Mouse (Mus musculus): ENCODE data around the gene Mepe. TPM values are rescaled to one million over a fixed set of nuclear protein-coding genes. Genes with fewer than 3 reads are reported as not detected.
A peak's percentile ranks its signal among the peaks of the same experiment; 100 is the strongest.

The Mepe gene
- polyA plus RNA-seq, 1 experiment from 2014 or later: not detected

DNA sequence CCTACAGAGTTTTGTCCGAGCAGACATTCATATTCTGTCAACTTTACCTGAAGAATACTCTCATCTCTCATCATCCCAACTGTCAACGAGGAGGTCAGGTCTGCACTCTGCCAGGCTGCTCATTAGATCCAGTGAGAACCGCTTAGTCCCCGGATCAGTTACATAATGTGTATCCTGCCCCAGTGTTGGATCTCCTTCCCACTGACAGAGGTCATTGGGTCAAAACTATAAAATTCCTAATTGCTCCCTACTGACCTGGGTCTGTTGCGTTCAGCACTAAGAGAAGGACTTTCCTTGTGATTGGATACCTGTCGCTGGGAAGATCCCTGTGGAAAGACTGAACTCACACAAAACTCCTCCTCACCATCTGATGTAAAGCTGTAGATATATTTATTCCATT, 34.1 kb downstream of the Mepe start:
- H3K4me1 ChIP-seq (replicated peaks; ENCODE audit: insufficient read depth, low read length): 0 out of 2 replicates have a peak, but pooled peaks cover 4% of the 10 kb centered on the region
- no peaks in the 10 kb centered on the region for H3K27me3 ChIP-seq (ENCODE audit: insufficient read depth, low read length)
- H3K9ac ChIP-seq (ENCODE audit: low read depth, low read length): no peak overlapping the region
- DNase-seq (ENCODE audit: low spot score) (no peak), ATAC-seq (replicated peaks; ENCODE audit: low FRiP score, low read depth) (no peak)
- 0 out of 2 replicates have a peak overlapping the region, but pooled peaks have one; percentile 18 for H3K4me2 ChIP-seq (ENCODE audit: low read length)
- H3K4me3 ChIP-seq (replicated peaks; ENCODE audit: low read depth, low read length): no peak overlapping the region
- H3K9me3 ChIP-seq (replicated peaks; ENCODE audit: low read length): no peaks in the 10 kb centered on the region
- H3K36me3 ChIP-seq (ENCODE audit: insufficient read depth, low read length): no peaks in the 10 kb centered on the region
- H3K27ac ChIP-seq: no peak overlapping the region
- TF ChIP-seq CTCF (IDR thresholded peaks at IDR 0.05; ENCODE audit: low read depth): no peak
- WGBS: 18% methylated on average over 6 of the region's 6 CpGs

DNA sequence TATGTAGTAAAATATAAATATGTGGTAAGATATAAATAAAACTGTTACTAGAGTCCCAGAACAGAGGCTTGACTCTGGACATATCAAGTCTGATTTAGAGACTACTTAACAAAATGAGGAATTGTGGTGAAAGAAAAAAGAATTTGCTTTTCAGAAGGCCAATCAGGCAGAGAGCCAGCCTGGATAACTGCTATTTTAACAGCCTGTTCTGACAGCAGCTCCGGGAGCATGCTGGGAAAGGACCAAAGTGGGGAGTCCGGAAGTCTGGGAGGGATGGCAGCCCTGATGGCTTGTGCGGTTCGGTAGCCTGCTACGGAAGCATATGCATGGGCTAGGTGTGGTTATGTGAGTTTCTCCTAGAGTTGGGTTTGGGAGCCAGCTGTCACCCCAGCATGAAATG, 45.5 kb downstream of the Mepe start:
- no peak for TF ChIP-seq CTCF (IDR thresholded peaks at IDR 0.05; ENCODE audit: low read depth)
- ATAC-seq (replicated peaks; ENCODE audit: low FRiP score, low read depth): no peak
- Histone ChIP-seq H3K4me1 (replicated peaks; ENCODE audit: insufficient read depth, low read length) (0 out of 2 replicates have a peak, but pooled peaks cover 7% of the 10 kb centered on the region), H3K4me2 (ENCODE audit: low read length) (no peak overlapping the region), H3K27ac (no peak overlapping the region), H3K9me3 (replicated peaks; ENCODE audit: low read length) (no peaks in the 10 kb centered on the region), H3K27me3 (ENCODE audit: insufficient read depth, low read length) (no peaks in the 10 kb centered on the region), H3K9ac (ENCODE audit: low read depth, low read length) (no peak overlapping the region), H3K36me3 (ENCODE audit: insufficient read depth, low read length) (no peaks in the 10 kb centered on the region), H3K4me3 (replicated peaks; ENCODE audit: low read depth, low read length) (no peak overlapping the region)
- WGBS: 68% methylated on average over 5 of the region's 5 CpGs
- DNase-seq (ENCODE audit: low spot score): peak; percentile 51

DNA sequence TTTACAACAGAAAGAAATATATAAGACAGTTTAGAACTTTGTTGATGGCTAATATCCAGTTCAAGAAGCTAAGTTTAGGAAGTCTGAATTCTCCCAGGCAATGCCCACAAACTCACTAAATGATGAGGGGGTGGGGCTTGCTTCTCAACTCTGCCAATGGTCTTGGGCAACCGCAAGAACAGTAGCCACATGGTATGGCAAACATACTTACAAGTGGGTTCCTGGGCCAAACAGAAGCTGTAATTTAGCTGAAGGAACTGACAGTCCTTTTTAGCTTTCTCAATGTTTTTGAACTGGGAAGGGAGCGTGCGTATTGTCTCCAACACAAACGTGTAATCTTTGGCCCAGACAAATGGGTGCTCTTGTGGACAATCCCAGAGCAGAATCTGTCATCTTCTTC, 46.2 kb downstream of the Mepe start:
- Histone ChIP-seq H3K36me3 (ENCODE audit: insufficient read depth, low read length) (no peaks in the 10 kb centered on the region), H3K9ac (ENCODE audit: low read depth, low read length) (no peak overlapping the region), H3K4me3 (replicated peaks; ENCODE audit: low read depth, low read length) (no peak overlapping the region), H3K9me3 (replicated peaks; ENCODE audit: low read length) (no peaks in the 10 kb centered on the region), H3K27ac (no peak overlapping the region), H3K4me2 (ENCODE audit: low read length) (no peak overlapping the region), H3K27me3 (ENCODE audit: insufficient read depth, low read length) (no peaks in the 10 kb centered on the region), H3K4me1 (replicated peaks; ENCODE audit: insufficient read depth, low read length) (0 out of 2 replicates have a peak, but pooled peaks cover 7% of the 10 kb centered on the region)
- no peak for TF ChIP-seq CTCF (IDR thresholded peaks at IDR 0.05; ENCODE audit: low read depth)
- DNase-seq (ENCODE audit: low spot score): no peak
- WGBS: 91% methylated on average over 4 of the region's 4 CpGs
- no peak for ATAC-seq (replicated peaks; ENCODE audit: low FRiP score, low read depth)

DNA sequence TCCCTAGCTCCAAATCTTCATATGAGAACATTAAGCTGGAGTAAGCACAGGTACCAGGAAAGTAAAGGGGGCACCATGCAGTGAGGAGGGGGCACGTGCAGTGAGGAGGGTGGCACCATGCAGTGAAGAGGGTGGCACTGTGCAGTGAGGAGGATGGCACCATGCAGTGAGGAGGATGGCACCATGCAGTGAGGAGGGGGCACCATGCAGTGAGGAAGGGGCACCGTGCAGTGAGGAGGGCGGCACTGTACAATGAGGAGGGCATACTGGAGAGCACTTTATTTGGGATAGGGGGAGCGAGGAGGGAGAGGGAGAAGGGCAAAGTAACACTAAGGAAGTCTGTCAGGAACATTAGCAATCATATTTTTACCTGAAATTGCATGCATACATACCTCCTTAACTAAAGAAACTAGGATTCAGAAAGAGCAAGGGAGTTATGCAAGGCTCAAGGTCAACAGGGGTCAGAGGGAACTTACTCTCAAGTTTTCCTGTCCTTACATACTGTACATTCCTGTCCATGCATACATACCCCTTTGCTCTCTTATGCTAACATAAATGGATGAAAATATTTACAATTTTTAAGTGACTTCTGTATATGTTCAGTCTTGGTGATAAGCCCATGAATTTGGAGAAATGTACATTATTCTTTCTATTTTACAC, 48.6 kb downstream of the Mepe start:
- Histone ChIP-seq H3K4me3 (replicated peaks; ENCODE audit: low read depth, low read length) (no peak overlapping the region), H3K27me3 (ENCODE audit: insufficient read depth, low read length) (no peaks in the 10 kb centered on the region), H3K9ac (ENCODE audit: low read depth, low read length) (no peak overlapping the region), H3K36me3 (ENCODE audit: insufficient read depth, low read length) (no peaks in the 10 kb centered on the region), H3K4me2 (ENCODE audit: low read length) (no peak overlapping the region), H3K4me1 (replicated peaks; ENCODE audit: insufficient read depth, low read length) (0 out of 2 replicates have a peak, but pooled peaks cover 7% of the 10 kb centered on the region), H3K27ac (no peak overlapping the region), H3K9me3 (replicated peaks; ENCODE audit: low read length) (no peaks in the 10 kb centered on the region)
- 73% methylated on average over 4 of the region's 4 CpGs for WGBS
- ATAC-seq (replicated peaks; ENCODE audit: low FRiP score, low read depth) (0 out of 2 replicates have a peak, but pooled peaks have one; percentile 33), DNase-seq (ENCODE audit: low spot score) (peak; percentile 28)
- no peak for TF ChIP-seq CTCF (IDR thresholded peaks at IDR 0.05; ENCODE audit: low read depth)

DNA sequence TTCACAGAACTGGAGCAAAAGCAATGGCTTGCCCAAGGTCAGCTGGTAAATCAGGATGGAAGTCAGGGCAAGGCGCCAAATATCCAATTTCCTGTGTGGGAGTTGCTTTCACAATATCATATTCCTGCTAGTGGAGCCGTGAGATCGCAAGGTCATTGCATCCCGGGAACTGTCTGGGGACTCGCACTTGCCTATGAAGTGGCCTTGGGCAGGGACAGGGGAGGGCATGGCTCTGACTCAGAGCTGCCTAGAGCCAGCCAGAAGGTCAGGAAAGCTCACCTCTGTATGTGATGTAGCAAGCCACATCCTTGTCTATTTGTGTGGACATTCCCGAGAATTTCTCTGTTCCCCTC, 49.2 kb downstream of the Mepe start:
- TF ChIP-seq CTCF (IDR thresholded peaks at IDR 0.05; ENCODE audit: low read depth): no peak
- Histone ChIP-seq H3K4me1 (replicated peaks; ENCODE audit: insufficient read depth, low read length) (0 out of 2 replicates have a peak, but pooled peaks cover 7% of the 10 kb centered on the region), H3K36me3 (ENCODE audit: insufficient read depth, low read length) (no peaks in the 10 kb centered on the region), H3K4me3 (replicated peaks; ENCODE audit: low read depth, low read length) (no peak overlapping the region), H3K27me3 (ENCODE audit: insufficient read depth, low read length) (no peaks in the 10 kb centered on the region), H3K9ac (ENCODE audit: low read depth, low read length) (no peak overlapping the region), H3K9me3 (replicated peaks; ENCODE audit: low read length) (no peaks in the 10 kb centered on the region), H3K4me2 (ENCODE audit: low read length) (no peak overlapping the region), H3K27ac (no peak overlapping the region)
- peak; percentile 84 for DNase-seq (ENCODE audit: low spot score)
- ATAC-seq (replicated peaks; ENCODE audit: low FRiP score, low read depth): peak; percentile 85
- WGBS: 3% methylated on average over 6 of the region's 6 CpGs

DNA sequence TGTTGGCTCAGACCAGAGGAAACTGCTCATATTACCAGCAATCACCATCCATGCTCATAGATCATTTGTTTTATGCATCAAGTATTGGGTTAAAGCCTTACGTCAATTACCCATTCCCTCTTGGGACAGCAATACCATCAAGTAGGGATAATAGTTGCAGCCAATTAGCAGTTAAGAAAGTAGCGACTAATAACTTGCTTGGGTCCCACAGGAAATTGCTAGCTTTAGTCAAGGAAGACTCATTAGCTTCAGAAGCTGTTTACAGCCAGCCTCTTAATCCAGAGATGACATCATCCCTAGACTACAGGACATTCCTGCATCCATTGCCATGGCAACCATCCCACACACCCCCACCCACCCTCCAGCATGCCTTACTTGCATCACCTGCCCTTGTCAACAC, 50.0 kb downstream of the Mepe start:
- Histone ChIP-seq H3K4me1 (replicated peaks; ENCODE audit: insufficient read depth, low read length) (0 out of 2 replicates have a peak, but pooled peaks cover 7% of the 10 kb centered on the region), H3K9ac (ENCODE audit: low read depth, low read length) (no peak overlapping the region), H3K4me3 (replicated peaks; ENCODE audit: low read depth, low read length) (no peak overlapping the region), H3K36me3 (ENCODE audit: insufficient read depth, low read length) (no peaks in the 10 kb centered on the region), H3K9me3 (replicated peaks; ENCODE audit: low read length) (no peaks in the 10 kb centered on the region), H3K27me3 (ENCODE audit: insufficient read depth, low read length) (no peaks in the 10 kb centered on the region), H3K27ac (no peak overlapping the region), H3K4me2 (ENCODE audit: low read length) (no peak overlapping the region)
- DNase-seq (ENCODE audit: low spot score) (no peak), ATAC-seq (replicated peaks; ENCODE audit: low FRiP score, low read depth) (peak; percentile 47)
- no peak for TF ChIP-seq CTCF (IDR thresholded peaks at IDR 0.05; ENCODE audit: low read depth)
- 33% methylated on average over 2 of the region's 2 CpGs for whole genome bisulfite sequencing

Data from kidney, postnatal 0 days (tissue).